Mouse (Mus musculus) 416B (cell line): ENCODE measurements around the gene Ces1a.

Experiments
- DNase-seq: peaks from one replicate; pipeline ENCODE4 v3.0.0; 2011; ENCODE audit warnings: low read depth

The Ces1a gene

GRCm38 (mm10) chr8:92984376-92984775 lies 63.6 kb downstream of the Ces1a start:
- DNase-seq = no peak

- no peak for DNase-seq
Measured at GRCm38 (mm10) chr8:92982491-92982890, 65.5 kb downstream of the Ces1a start.

GRCm38 (mm10) chr8:92976656-92977055 lies 71.3 kb downstream of the Ces1a start:
- DNase-seq = no peak

GRCm38 (mm10) chr8:92972949-92973348 lies 75.0 kb downstream of the Ces1a start:
- DNase-seq = no peak
